Mouse (Mus musculus) G1E (cell line): ENCODE results near the gene Nutm1.

Experiments used
- CTCF ChIP-seq: IDR thresholded peaks from 2 replicates; pipeline ENCODE4 v1.5.1; 2012; ENCODE audit warnings: low read depth, low read length, inconsistent platforms, mixed read lengths
- POLR2AphosphoS5 ChIP-seq: IDR thresholded peaks from 2 replicates; pipeline ENCODE4 v1.6.1; 2012; ENCODE audit warnings: low read depth, low read length, inconsistent platforms; ENCODE audit not compliant: insufficient replicate concordance

DNA sequence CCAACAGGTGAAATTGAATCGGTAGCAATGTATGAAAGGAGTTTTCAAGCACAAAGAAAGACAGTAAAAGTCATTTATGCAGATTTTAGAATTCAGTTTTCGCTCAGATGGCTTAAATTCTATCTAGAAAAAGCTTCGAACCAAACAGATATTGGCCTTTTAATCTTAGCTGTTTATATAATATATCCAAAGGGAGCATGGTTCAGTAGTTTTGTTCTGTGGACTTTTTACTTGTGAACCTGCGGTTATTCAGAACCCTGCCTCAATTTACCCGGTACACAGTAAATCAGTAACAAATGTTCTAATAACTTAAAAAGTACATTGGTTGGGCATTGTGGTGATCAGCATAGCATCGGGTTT lies 25.9 kb upstream of the Nutm1 start:
- no peak for TF ChIP-seq CTCF
- TF ChIP-seq POLR2AphosphoS5 = no peak
